Mouse (Mus musculus) megakaryocyte, embryonic 14.5 days (primary cell): ENCODE measurements around the gene Msrb2. TPM values are rescaled to one million over a fixed set of nuclear protein-coding genes. Genes with fewer than 3 reads are reported as not detected.

Experiments used
- H3K27me3 ChIP-seq: replicated peaks from 2 replicates; pipeline ENCODE3; 2012; ENCODE audit warnings: inconsistent platforms
- H3K36me3 ChIP-seq: replicated peaks from 2 replicates; pipeline ENCODE3; 2012; ENCODE audit warnings: low read length, inconsistent platforms, mixed read lengths
- H3K4me1 ChIP-seq: 2 replicates; pipeline ENCODE4 v1.6.1; 2012; ENCODE audit warnings: inconsistent platforms
- H3K4me3 ChIP-seq: replicated peaks from 2 replicates; pipeline ENCODE3; 2012; ENCODE audit warnings: moderate library complexity, mild to moderate bottlenecking, inconsistent platforms
- H3K9me3 ChIP-seq: 2 replicates; pipeline ENCODE4 v1.6.1; 2012; ENCODE audit warnings: inconsistent platforms
- FLI1 ChIP-seq: IDR thresholded peaks from 2 replicates; pipeline ENCODE4 v1.6.1; 2012; ENCODE audit warnings: low read length, inconsistent platforms, mixed read lengths
- GATA1 ChIP-seq: IDR thresholded peaks from 3 replicates; pipeline ENCODE4 v1.6.1; 2012; ENCODE audit warnings: mixed read lengths, low read length, inconsistent platforms, borderline replicate concordance
- polyA plus RNA-seq: library from polyadenylated mRNA; stranded (reverse); fragments of >175 nt; gene quantifications from 2 replicates; pipeline ENCODE4 v1.2.3, GENCODE M21; 2012; ENCODE audit warnings: low replicate concordance; ENCODE audit not compliant: insufficient read depth

Msrb2 gene
- polyA plus RNA-seq, 1 experiment = 19.6 TPM

- TF ChIP-seq FLI1 (no peak), GATA1 (no peak)
- Histone ChIP-seq H3K36me3 (peaks cover 24% of the 10 kb centered on the region), H3K27me3 (no peaks in the 10 kb centered on the region), H3K9me3 (no peaks in the 10 kb centered on the region), H3K4me1 (peaks cover 20% of the 10 kb centered on the region), H3K4me3 (no peak overlapping the region)
These were observed 14.5 kb downstream of the Msrb2 start for GRCm38 (mm10) chr2:19385772-19386171.

- Histone ChIP-seq H3K4me1 (peaks cover 16% of the 10 kb centered on the region), H3K36me3 (peaks cover 17% of the 10 kb centered on the region), H3K4me3 (peak overlapping the region; percentile 83), H3K9me3 (no peaks in the 10 kb centered on the region), H3K27me3 (no peaks in the 10 kb centered on the region)
- TF ChIP-seq GATA1 (no peak), FLI1 (no peak)
These were observed 17.3 kb downstream of the Msrb2 start for GRCm38 (mm10) chr2:19388329-19389103.

- TF ChIP-seq FLI1 = no peak
- no peak for TF ChIP-seq GATA1
- Histone ChIP-seq H3K36me3 (peaks cover 21% of the 10 kb centered on the region), H3K27me3 (no peaks in the 10 kb centered on the region), H3K4me3 (no peak overlapping the region), H3K9me3 (no peaks in the 10 kb centered on the region), H3K4me1 (peaks cover 15% of the 10 kb centered on the region)
These were observed 19.3 kb downstream of the Msrb2 start for GRCm38 (mm10) chr2:19390411-19391143.

GRCm38 (mm10) chr2:19391649-19392048, 20.4 kb downstream of the Msrb2 start:
- H3K36me3 ChIP-seq = peaks cover 24% of the 10 kb centered on the region
- TF ChIP-seq GATA1 (no peak), FLI1 (no peak)

GRCm38 (mm10) chr2:19392793-19393192, 21.6 kb downstream of the Msrb2 start:
- Histone ChIP-seq H3K36me3 (peaks cover 18% of the 10 kb centered on the region), H3K4me3 (no peak overlapping the region), H3K9me3 (peaks cover 6% of the 10 kb centered on the region), H3K4me1 (peaks cover 8% of the 10 kb centered on the region), H3K27me3 (no peaks in the 10 kb centered on the region)
- TF ChIP-seq FLI1 = no peak
- TF ChIP-seq GATA1 = no peak

More at GRCm38 (mm10) chr2:19391649-19392048, 20.4 kb downstream of the Msrb2 start:
- no peaks in the 10 kb centered on the region for H3K27me3 ChIP-seq
- no peaks in the 10 kb centered on the region for H3K9me3 ChIP-seq
- H3K4me3 ChIP-seq = no peak overlapping the region
- H3K4me1 ChIP-seq = peaks cover 8% of the 10 kb centered on the region

GRCm38 (mm10) chr2:19405409-19405808, 34.2 kb downstream of the Msrb2 start:
- Histone ChIP-seq H3K27me3 (peaks cover 2% of the 10 kb centered on the region), H3K4me3 (no peak overlapping the region), H3K9me3 (peaks cover 3% of the 10 kb centered on the region; the same call in 1 of the 2 replicates), H3K36me3 (no peaks in the 10 kb centered on the region), H3K4me1 (no peaks in the 10 kb centered on the region)
- no peak for TF ChIP-seq GATA1
- TF ChIP-seq FLI1 = no peak

GRCm38 (mm10) chr2:19406531-19406930, 35.3 kb downstream of the Msrb2 start:
- H3K4me1 ChIP-seq = no peaks in the 10 kb centered on the region
- TF ChIP-seq GATA1 (no peak), FLI1 (no peak)
- H3K36me3 ChIP-seq = no peaks in the 10 kb centered on the region
- no peak overlapping the region for H3K4me3 ChIP-seq
- peaks cover 5% of the 10 kb centered on the region; the same call in 1 of the 2 replicates for H3K9me3 ChIP-seq
- peaks cover 2% of the 10 kb centered on the region for H3K27me3 ChIP-seq

GRCm38 (mm10) chr2:19414222-19414965, 43.2 kb downstream of the Msrb2 start:
- Histone ChIP-seq H3K27me3 (peaks cover 15% of the 10 kb centered on the region), H3K36me3 (no peaks in the 10 kb centered on the region), H3K4me3 (peak overlapping the region; percentile 88), H3K4me1 (peaks cover 9% of the 10 kb centered on the region), H3K9me3 (peaks cover 7% of the 10 kb centered on the region; the same call in 1 of the 2 replicates)
- TF ChIP-seq GATA1 (no peak), FLI1 (no peak)

GRCm38 (mm10) chr2:19415063-19415521, 43.9 kb downstream of the Msrb2 start:
- Histone ChIP-seq H3K4me3 (peak overlapping the region; percentile 88), H3K9me3 (peaks cover 5% of the 10 kb centered on the region; the same call in 1 of the 2 replicates), H3K27me3 (peaks cover 19% of the 10 kb centered on the region), H3K4me1 (peaks cover 9% of the 10 kb centered on the region), H3K36me3 (no peaks in the 10 kb centered on the region)
- TF ChIP-seq GATA1 (no peak), FLI1 (no peak)
